Mouse (Mus musculus): Measurements from ENCODE around the gene Plcb4.

Plcb4 gene

GRCm38 (mm10) chr2:135658486-135659390 is at the start of gene Plcb4:
Gene Plcb4, plus strand, starts transcription at chr2:135659011.
- no peak for DNase-seq (ENCODE audit: low read depth)

GRCm38 (mm10) chr2:135614651-135615261 is 44.1 kb upstream of the Plcb4 start:
- no peak for DNase-seq (ENCODE audit: low read depth)

GRCm38 (mm10) chr2:135616090-135616489 is 42.7 kb upstream of the Plcb4 start:
- no peak for DNase-seq (ENCODE audit: low read depth)

GRCm38 (mm10) chr2:135618551-135618950 is 40.3 kb upstream of the Plcb4 start:
- DNase-seq (ENCODE audit: low read depth): no peak

- no peak for DNase-seq (ENCODE audit: low read depth)
Observed at GRCm38 (mm10) chr2:135619956-135620355, 38.9 kb upstream of the Plcb4 start.

GRCm38 (mm10) chr2:135627821-135628220 is 31.0 kb upstream of the Plcb4 start:
- DNase-seq (ENCODE audit: low read depth): no peak

GRCm38 (mm10) chr2:135637227-135637626 is 21.6 kb upstream of the Plcb4 start:
- no peak for DNase-seq (ENCODE audit: low read depth)

GRCm38 (mm10) chr2:135641002-135641401 is 17.8 kb upstream of the Plcb4 start:
- no peak for DNase-seq (ENCODE audit: low read depth)

- no peak for DNase-seq (ENCODE audit: low read depth)
Observed at GRCm38 (mm10) chr2:135641636-135642035, 17.2 kb upstream of the Plcb4 start.

- DNase-seq (ENCODE audit: low read depth): no peak
Observed at GRCm38 (mm10) chr2:135646226-135646625, 12.6 kb upstream of the Plcb4 start.

GRCm38 (mm10) chr2:135646654-135647053 is 12.2 kb upstream of the Plcb4 start:
- DNase-seq (ENCODE audit: low read depth): no peak

- no peak for DNase-seq (ENCODE audit: low read depth)
Observed at GRCm38 (mm10) chr2:135647985-135648384, 10.8 kb upstream of the Plcb4 start.

- no peak for DNase-seq (ENCODE audit: low read depth)
Observed at GRCm38 (mm10) chr2:135650885-135651284, 7.9 kb upstream of the Plcb4 start.

- DNase-seq (ENCODE audit: low read depth): no peak
Observed at GRCm38 (mm10) chr2:135652040-135652439, 6.8 kb upstream of the Plcb4 start.

GRCm38 (mm10) chr2:135652451-135652850 is 6.4 kb upstream of the Plcb4 start:
- DNase-seq (ENCODE audit: low read depth): no peak

- no peak for DNase-seq (ENCODE audit: low read depth)
Observed at GRCm38 (mm10) chr2:135655948-135656347, 2.9 kb upstream of the Plcb4 start.

- DNase-seq (ENCODE audit: low read depth): no peak
Observed at GRCm38 (mm10) chr2:135656586-135656985, 2.2 kb upstream of the Plcb4 start.

GRCm38 (mm10) chr2:135659391-135660180 is 775 bp downstream of the Plcb4 start:
- no peak for DNase-seq (ENCODE audit: low read depth)

- no peak for DNase-seq (ENCODE audit: low read depth)
Observed at GRCm38 (mm10) chr2:135660816-135661215, 2.0 kb downstream of the Plcb4 start.

GRCm38 (mm10) chr2:135663785-135664184 is 5.0 kb downstream of the Plcb4 start:
- DNase-seq (ENCODE audit: low read depth): no peak

GRCm38 (mm10) chr2:135667496-135667895 is 8.7 kb downstream of the Plcb4 start:
- no peak for DNase-seq (ENCODE audit: low read depth)

GRCm38 (mm10) chr2:135672459-135673104 is 13.8 kb downstream of the Plcb4 start:
- no peak for DNase-seq (ENCODE audit: low read depth)
